Mouse (Mus musculus): ENCODE measurements around the gene Phf11a.
"Not testable (repeated sequence)": the region's sequence is repeated elsewhere in the genome, so short reads cannot be mapped to it uniquely, and the experiment has no call there.

DNA sequence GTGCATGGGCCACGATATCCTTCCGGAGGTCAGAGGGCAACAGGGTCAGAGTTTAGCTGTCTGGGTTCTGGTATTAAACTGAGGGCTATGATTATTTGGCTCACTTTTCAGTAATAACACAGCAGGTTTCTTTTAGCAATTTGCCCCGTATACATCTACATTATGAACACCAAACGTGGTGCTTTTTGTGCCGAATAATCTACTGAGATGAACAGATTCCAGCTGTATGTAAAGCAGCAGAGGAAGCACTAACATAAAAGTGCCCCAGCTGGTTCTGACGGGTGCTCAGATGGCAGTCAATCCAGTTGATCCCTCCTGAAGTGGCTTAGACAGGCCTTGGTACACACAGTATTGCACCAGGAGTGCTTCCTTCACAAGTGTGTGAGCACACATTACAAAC, 22.6 kb upstream of the Phf11a start:
- not testable (repeated sequence) for TF ChIP-seq CHD2 (IDR thresholded peaks at IDR 0.05; ENCODE audit: low read depth, low read length); ZNF384 (IDR thresholded peaks at IDR 0.05; ENCODE audit: low read depth, low read length); ZC3H11A (IDR thresholded peaks at IDR 0.05; ENCODE audit: borderline replicate concordance, low read depth, low read length)
